ENCODE assay signal across 31 mouse cellular contexts in genomic region chr5:131759432-131759831, GRCm38 (mm10).
DNase-seq lines count a peak whose midpoint lies in the region; ATAC-seq lines count a peak whose summit lies in the region.
"Had no signal": no experiment of that assay in that cellular context is flagged by ENCODE, and none has a peak within 500 bp of the region (broad histone marks: within the 10 kb centered on the region; RNA-seq: fewer than 3 reads in every experiment).

No protein-coding gene starts in this region.

- no peak overlapping the region for H3K27ac ChIP-seq in kidney, embryonic 16.5 days (ENCODE audit: low read length)
- H3K27ac ChIP-seq in hindbrain, embryonic 15.5 days (replicated peaks) = 0 out of 2 replicates have a peak overlapping the region, but pooled peaks have one; percentile 2
- H3K27ac ChIP-seq: forebrain, embryonic 13.5 days; heart, embryonic 10.5 days; heart, embryonic 15.5 days; kidney, embryonic 15.5 days; layer of hippocampus, adult 2 months; limb, embryonic 12.5 days; liver, embryonic 13.5 days; macrophage; midbrain, embryonic 10.5 days; midbrain, embryonic 15.5 days had no signal

- no peak overlapping the region for H3K4me3 ChIP-seq in kidney, embryonic 16.5 days (ENCODE audit: low read length)
- no peak overlapping the region for H3K4me3 ChIP-seq in hindbrain, embryonic 15.5 days
- H3K4me3 ChIP-seq: erythroblast, embryonic 14.5 days; forebrain, embryonic 13.5 days; heart, embryonic 10.5 days; heart, embryonic 15.5 days; kidney, embryonic 15.5 days; layer of hippocampus, adult 2 months; limb, embryonic 12.5 days; liver, embryonic 13.5 days; midbrain, embryonic 10.5 days; midbrain, embryonic 15.5 days had no signal

- peaks cover 5% of the 10 kb centered on the region; the same call in 1 of the 2 replicates for H3K4me1 ChIP-seq in kidney, embryonic 16.5 days (ENCODE audit: insufficient read depth, low read length)
- peaks cover 6% of the 10 kb centered on the region for H3K4me1 ChIP-seq in hindbrain, embryonic 15.5 days (replicated peaks)
- H3K4me1 ChIP-seq: heart, embryonic 10.5 days; heart, embryonic 15.5 days; liver, embryonic 13.5 days; midbrain, embryonic 10.5 days; midbrain, embryonic 15.5 days had no signal

- H3K9ac ChIP-seq in kidney, embryonic 16.5 days (replicated peaks; ENCODE audit: low read length) = no peak overlapping the region
- H3K9ac ChIP-seq in hindbrain, embryonic 15.5 days = no peak overlapping the region
- H3K9ac ChIP-seq: forebrain, embryonic 13.5 days; heart, embryonic 15.5 days; kidney, embryonic 15.5 days; limb, embryonic 12.5 days; liver, embryonic 13.5 days; midbrain, embryonic 15.5 days had no signal

- H3K27me3 ChIP-seq in kidney, embryonic 16.5 days (ENCODE audit: insufficient read depth, low read length) = no peaks in the 10 kb centered on the region
- H3K27me3 ChIP-seq in hindbrain, embryonic 15.5 days = no peaks in the 10 kb centered on the region
- H3K27me3 ChIP-seq: CH12.LX; forebrain, embryonic 13.5 days; heart, embryonic 15.5 days; kidney, embryonic 15.5 days; limb, embryonic 12.5 days; liver, embryonic 13.5 days; midbrain, embryonic 15.5 days had no signal

- no peak overlapping the region for H3K4me2 ChIP-seq in kidney, embryonic 16.5 days (replicated peaks; ENCODE audit: low read depth, low read length)
- no peak overlapping the region for H3K4me2 ChIP-seq in hindbrain, embryonic 15.5 days
- H3K4me2 ChIP-seq: forebrain, embryonic 13.5 days; heart, embryonic 15.5 days; kidney, embryonic 15.5 days; limb, embryonic 12.5 days; liver, embryonic 13.5 days; midbrain, embryonic 15.5 days had no signal

- WGBS in kidney, embryonic 16.5 days = 50% methylated on average over 13 of the region's 13 CpGs
- WGBS in hindbrain, embryonic 15.5 days = 67% methylated on average over 13 of the region's 13 CpGs

- H3K9me3 ChIP-seq in kidney, embryonic 16.5 days (ENCODE audit: low read length) = no peaks in the 10 kb centered on the region
- H3K9me3 ChIP-seq in hindbrain, embryonic 15.5 days = no peaks in the 10 kb centered on the region
- H3K9me3 ChIP-seq: heart, embryonic 10.5 days; heart, embryonic 15.5 days; kidney, embryonic 15.5 days; limb, embryonic 12.5 days; liver, embryonic 13.5 days; midbrain, embryonic 10.5 days; midbrain, embryonic 15.5 days had no signal

- 0 out of 2 replicates have a peak, but pooled peaks have one; percentile 15 for ATAC-seq in kidney, embryonic 16.5 days (ENCODE audit: low FRiP score, low TSS enrichment)
- peak; percentile 56; the same call in 1 of the 2 replicates for ATAC-seq in hindbrain, embryonic 15.5 days (ENCODE audit: low FRiP score, low read depth)
- ATAC-seq: activated CD4-positive, CD25-positive, alpha-beta regulatory T cell, adult 4 months; forebrain, embryonic 13.5 days; inflammation-experienced regulatory T-cells, adult 6 months; lung, postnatal 0 days; midbrain, embryonic 15.5 days had no signal

- DNase-seq in embryo, embryonic 11 days = peak; percentile 39
- no peak for DNase-seq in embryo, embryonic 9.5 days (ENCODE audit: extremely low spot score)
- DNase-seq in kidney, adult 9 months = no peak
- DNase-seq in retina, embryonic 14.5 days (ENCODE audit: low spot score) = peak; percentile 24
- no peak for DNase-seq in heart, adult 18-20 months
- DNase-seq in lung, postnatal 14 days = no peak
- DNase-seq: adrenal gland, adult 2 months; adrenal gland, postnatal 36 days; cerebellum, adult 18-20 months; cerebellum, postnatal 14 days; gastrocnemius, postnatal 14 days; kidney, adult 11 months; kidney, postnatal 36 days; liver, embryonic 13.5 days; lung, adult 18-20 months had no signal

- H3K36me3 ChIP-seq in kidney, embryonic 16.5 days (ENCODE audit: insufficient read depth, low read length) = no peaks in the 10 kb centered on the region
- no peaks in the 10 kb centered on the region for H3K36me3 ChIP-seq in hindbrain, embryonic 15.5 days
- H3K36me3 ChIP-seq: heart, embryonic 10.5 days; heart, embryonic 15.5 days; kidney, embryonic 15.5 days; limb, embryonic 12.5 days; liver, embryonic 13.5 days; midbrain, embryonic 10.5 days; midbrain, embryonic 15.5 days had no signal

Comparison
In these comparisons a context has a peak if more than half of its experiments do, and no peak if none do; other contexts are left out.
1. DNase-seq: peak in embryo, embryonic 11 days (single experiment) and retina, embryonic 14.5 days (single experiment); none in embryo, embryonic 9.5 days (single experiment), kidney, adult 9 months (single experiment), heart, adult 18-20 months (0 of 2) and lung, postnatal 14 days (single experiment).